Mouse (Mus musculus): ENCODE data around the gene Gid8. TPM values are rescaled to one million over a fixed set of nuclear protein-coding genes. Genes with fewer than 3 reads are reported as not detected.
A peak's percentile ranks its signal among the peaks of the same experiment; 100 is the strongest.

Gene Gid8
- total and polyA plus RNA-seq, 3 experiments, result 52.8 to 65.5 TPM; not detected in 1

- Histone ChIP-seq H3K36me3 (ENCODE audit: control insufficient read depth in 1 of 2, insufficient read depth in 2 of 2, low read length in 2 of 2) (peaks cover 5 to 63% of the 10 kb centered on the region in 2 experiments), H3K4me1 (ENCODE audit: control insufficient read depth in 1 of 2, insufficient read depth in 2 of 2, low read length in 2 of 2) (peaks cover 35 to 54% of the 10 kb centered on the region in 2 experiments), H3K79me2 (ENCODE audit: control insufficient read depth, insufficient read depth, low read length, poor library complexity) (peaks cover 85% of the 10 kb centered on the region), H3K4me3 (ENCODE audit: control insufficient read depth in 1 of 2, insufficient read depth in 1 of 2, low read depth in 2 of 2, low read length in 2 of 2) (peak overlapping the region; percentile 84 to 95), H3K9ac (ENCODE audit: control insufficient read depth, low read depth, low read length, poor library complexity, severe bottlenecking) (peak overlapping the region; percentile 99), H3K27ac (ENCODE audit: control insufficient read depth, low read depth, low read length) (peak overlapping the region; percentile 81), H3K27me3 (ENCODE audit: control insufficient read depth in 1 of 2, insufficient read depth in 2 of 2, low read length in 2 of 2) (no peaks in the 10 kb centered on the region), H3K9me3 (replicated peaks; ENCODE audit: insufficient read depth, low read length) (no peaks in the 10 kb centered on the region)
- TF ChIP-seq GABPA (IDR thresholded peaks at IDR 0.05; ENCODE audit: low read depth, low read length), result no peak
- peak; percentile 59 for DNase-seq (ENCODE audit: low read depth, low spot score)
These were observed 8.7 kb upstream of the Gid8 start for GRCm38 (mm10) chr2:180701053-180701766.

- H3K79me2 ChIP-seq (ENCODE audit: control insufficient read depth, insufficient read depth, low read length, poor library complexity), result peaks cover 85% of the 10 kb centered on the region
- no peaks in the 10 kb centered on the region for H3K27me3 ChIP-seq (ENCODE audit: control insufficient read depth in 1 of 2, insufficient read depth in 2 of 2, low read length in 2 of 2)
- DNase-seq (ENCODE audit: low read depth, low spot score), result peak; percentile 92
- peak overlapping the region; percentile 82 for H3K27ac ChIP-seq (ENCODE audit: control insufficient read depth, low read depth, low read length)
- H3K4me3 ChIP-seq (ENCODE audit: control insufficient read depth in 1 of 2, insufficient read depth in 1 of 2, low read depth in 2 of 2, low read length in 2 of 2), result peak overlapping the region; percentile 84 to 95
- H3K9ac ChIP-seq (ENCODE audit: control insufficient read depth, low read depth, low read length, poor library complexity, severe bottlenecking), result peak overlapping the region; percentile 99
- H3K36me3 ChIP-seq (ENCODE audit: control insufficient read depth in 1 of 2, insufficient read depth in 2 of 2, low read length in 2 of 2), result peaks cover 5 to 56% of the 10 kb centered on the region in 2 experiments; a peak in 3 of 4 replicates
- H3K4me1 ChIP-seq (ENCODE audit: control insufficient read depth in 1 of 2, insufficient read depth in 2 of 2, low read length in 2 of 2), result peaks cover 29 to 57% of the 10 kb centered on the region in 2 experiments
- H3K9me3 ChIP-seq (replicated peaks; ENCODE audit: insufficient read depth, low read length), result no peaks in the 10 kb centered on the region
- TF ChIP-seq ZKSCAN1 (IDR thresholded peaks at IDR 0.05; ENCODE audit: low read depth, low read length) (no peak), TCF12 (IDR thresholded peaks at IDR 0.05; ENCODE audit: low read depth, low read length) (peak; percentile 73), MAZ (IDR thresholded peaks at IDR 0.05; ENCODE audit: low read depth, low read length) (no peak), MAFK (IDR thresholded peaks at IDR 0.05; ENCODE audit: borderline replicate concordance, low read depth, low read length) (no peak), KAT2A (conservative IDR thresholded peaks at IDR 0.05; ENCODE audit: low read depth, low read length) (peak; percentile 40; the same call in 1 of the 2 replicates), JUND (IDR thresholded peaks at IDR 0.05; ENCODE audit: low read depth, low read length) (no peak), BHLHE40 (IDR thresholded peaks at IDR 0.05; ENCODE audit: borderline replicate concordance, low read depth, low read length) (no peak), E2F4 (IDR thresholded peaks at IDR 0.05; ENCODE audit: borderline replicate concordance, low read depth, low read length) (no peak), ELF1 (IDR thresholded peaks at IDR 0.05; ENCODE audit: low read depth, low read length) (peak; percentile 88), TAL1 (IDR thresholded peaks at IDR 0.05; ENCODE audit: low read length) (no peak), GATA1 (IDR thresholded peaks at IDR 0.05; ENCODE audit: low read depth, low read length) (no peak), RAD21 (IDR thresholded peaks at IDR 0.05; ENCODE audit: low read depth, low read length) (no peak), RCOR1 (IDR thresholded peaks at IDR 0.05; ENCODE audit: low read depth, low read length) (no peak; the same call in 1 of the 2 replicates), MEF2A (IDR thresholded peaks at IDR 0.05; ENCODE audit: extremely low read depth, insufficient replicate concordance, low read depth, low read length, poor library complexity, severe bottlenecking) (no peak), NELFE (IDR thresholded peaks at IDR 0.05; ENCODE audit: low read depth, low read length) (peak; percentile 50), MXI1 (IDR thresholded peaks at IDR 0.05; ENCODE audit: low read depth, low read length) (peak; percentile 66), UBTF (IDR thresholded peaks at IDR 0.05; ENCODE audit: borderline replicate concordance, insufficient read depth, low read depth, low read length) (0 out of 2 replicates have a peak, but pooled peaks have one; percentile 83), MYC (IDR thresholded peaks at IDR 0.05; ENCODE audit: low read depth, low read length) (0 out of 2 replicates have a peak, but pooled peaks have one; percentile 38), ZC3H11A (IDR thresholded peaks at IDR 0.05; ENCODE audit: low read depth, low read length) (no peak), POLR2A (IDR thresholded peaks at IDR 0.05; ENCODE audit: control insufficient read depth in 1 of 2, insufficient read depth in 1 of 2, low read depth in 1 of 2, low read length in 2 of 2, poor library complexity in 1 of 2) (peak; percentile 65 to 83), SIN3A (IDR thresholded peaks at IDR 0.05; ENCODE audit: low read length) (peak; percentile 63; the same call in 1 of the 2 replicates), ETS1 (IDR thresholded peaks at IDR 0.05; ENCODE audit: low read depth, low read length) (no peak), POLR2AphosphoS5 (IDR thresholded peaks at IDR 0.05; ENCODE audit: borderline replicate concordance, low read depth, low read length) (no peak), GABPA (IDR thresholded peaks at IDR 0.05; ENCODE audit: low read depth, low read length) (no peak), ZNF384 (IDR thresholded peaks at IDR 0.05; ENCODE audit: low read depth, low read length) (no peak), USF1 (IDR thresholded peaks at IDR 0.05; ENCODE audit: low read depth, low read length) (no peak), MAX (IDR thresholded peaks at IDR 0.05; ENCODE audit: low read length) (peak; percentile 78), CTCF (IDR thresholded peaks at IDR 0.05 in 2 of 3, conservative IDR thresholded peaks at IDR 0.05 in 1 of 3; ENCODE audit: control insufficient read depth in 1 of 3, insufficient read depth in 1 of 3, low read depth in 2 of 3, low read length in 3 of 3, poor library complexity in 1 of 3, severe bottlenecking in 1 of 3) (no peak; a peak in 1 of 6 replicates)
These were observed 7.9 kb upstream of the Gid8 start for GRCm38 (mm10) chr2:180701767-180702621.

All from MEL (cell line).